Mouse (Mus musculus) neutrophil, adult 83 days (primary cell): Measurements from ENCODE around the gene Frat1. TPM values are rescaled to one million over a fixed set of nuclear protein-coding genes. Genes with fewer than 3 reads are reported as not detected.

Experiments
- total RNA-seq, 2 experiments: library from RNA; stranded (reverse); gene quantifications; one replicate each; pipeline ENCODE4 v1.2.4; 2023

The Frat1 gene
- total RNA-seq = 10 to 100 TPM; 29.6 to 30.9 TPM

GRCm38 (mm10) chr19:41829381-41830105 lies at the start of gene Frat1:
TSS of gene Frat1 (plus strand) at chr19:41829970.

GRCm38 (mm10) chr19:41801742-41802369 lies 27.9 kb upstream of the Frat1 start, which contains the start of gene Arhgap19:
TSS of gene Arhgap19 (minus strand) at chr19:41802047.

GRCm38 (mm10) chr19:41847992-41848851 lies 18.5 kb downstream of the Frat1 start, which contains the start of gene Frat2:
TSS of gene Frat2 (minus strand) at chr19:41848132.

Other genes starting within 250 kb of the Frat1 start
- 10 to 100 TPM; 18.2 to 23.4 TPM for gene Gm340, start 247.6 kb upstream of the Frat1 start, total RNA-seq
- gene Slit1, start 86.3 kb upstream of the Frat1 start, total RNA-seq = under 1 TPM; 0.28 to 0.31 TPM
- 10 to 100 TPM; 58.5 to 68.0 TPM for gene Arhgap19, start 27.9 kb upstream of the Frat1 start, total RNA-seq
- gene Frat2, start 18.2 kb downstream of the Frat1 start, total RNA-seq = 10 to 100 TPM; 38.2 to 40.3 TPM
- gene Rrp12, start 66.2 kb downstream of the Frat1 start, total RNA-seq = 1 to 10 TPM; 7.5 to 9.1 TPM
- 100 to 1,000 TPM; 268 to 278 TPM for gene Pgam1, start 82.0 kb downstream of the Frat1 start, total RNA-seq
- 10 to 100 TPM; 11.4 to 16.7 TPM for gene Exosc1, start 103.5 kb downstream of the Frat1 start, total RNA-seq
- 10 to 100 TPM; 29.7 to 31.7 TPM for gene Zdhhc16, start 103.5 kb downstream of the Frat1 start, total RNA-seq
- gene Mms19, start 151.2 kb downstream of the Frat1 start, total RNA-seq = 10 to 100 TPM; 42.8 to 43.7 TPM
- 10 to 100 TPM; 34.6 to 36.8 TPM for gene Ubtd1, start 151.8 kb downstream of the Frat1 start, total RNA-seq
- gene Ankrd2, start 206.0 kb downstream of the Frat1 start, total RNA-seq = not detected
- under 1 TPM; 0.28 to 0.64 TPM for gene Hoga1, start 215.6 kb downstream of the Frat1 start, total RNA-seq
- gene 4933411K16Rik, start 222.3 kb downstream of the Frat1 start, total RNA-seq = not detected